Mouse (Mus musculus) kidney, postnatal 14 days (tissue): ENCODE data around the gene Tomm5.
"Not testable (repeated sequence)": the region's sequence is repeated elsewhere in the genome, so short reads cannot be mapped to it uniquely, and the experiment has no call there.

Experiments used
- DNase-seq: peaks from one replicate; pipeline ENCODE4 v3.0.0; 2022; ENCODE audit warnings: mixed read lengths

Gene Tomm5

DNA sequence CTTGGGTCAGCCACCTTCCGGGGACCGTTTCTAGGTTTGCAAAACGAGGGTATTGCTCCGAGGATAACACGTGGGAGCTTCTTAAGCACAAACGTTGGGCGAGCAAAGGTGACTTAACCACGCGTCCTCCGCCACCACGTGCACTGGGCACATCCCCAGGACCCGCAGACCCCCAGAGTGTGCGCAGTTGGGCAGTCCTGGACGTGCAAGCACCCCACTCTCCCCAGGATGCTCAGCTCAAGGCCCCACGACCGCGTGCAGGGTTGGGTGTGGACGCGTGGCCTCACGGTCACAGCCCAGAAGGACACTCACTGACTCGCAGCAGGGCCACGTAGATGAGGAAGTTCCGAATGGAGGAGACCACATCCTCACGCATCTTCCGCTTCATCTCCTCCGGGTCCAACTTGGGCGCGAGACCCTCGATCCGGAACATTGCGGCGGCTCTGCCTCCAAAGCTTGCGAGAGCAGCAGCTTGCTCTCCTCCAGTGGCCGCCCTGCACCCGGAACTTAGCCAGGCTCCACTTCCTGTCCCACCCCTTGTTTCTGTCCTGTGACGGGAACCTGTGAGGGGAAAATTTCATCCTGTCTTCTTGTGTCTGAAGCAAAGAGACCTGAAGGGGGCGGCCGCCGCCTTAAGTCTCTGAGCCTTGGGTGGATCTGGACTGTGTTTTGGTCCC lies at the start of gene Tomm5:
Gene Tomm5, minus strand, starts transcription at position 514 of the 677 bp plus-strand sequence.
- peak; percentile 94 for DNase-seq

GRCm38 (mm10) chr4:45156433-45156832 lies 48.5 kb upstream of the Tomm5 start:
- no peak for DNase-seq

DNA sequence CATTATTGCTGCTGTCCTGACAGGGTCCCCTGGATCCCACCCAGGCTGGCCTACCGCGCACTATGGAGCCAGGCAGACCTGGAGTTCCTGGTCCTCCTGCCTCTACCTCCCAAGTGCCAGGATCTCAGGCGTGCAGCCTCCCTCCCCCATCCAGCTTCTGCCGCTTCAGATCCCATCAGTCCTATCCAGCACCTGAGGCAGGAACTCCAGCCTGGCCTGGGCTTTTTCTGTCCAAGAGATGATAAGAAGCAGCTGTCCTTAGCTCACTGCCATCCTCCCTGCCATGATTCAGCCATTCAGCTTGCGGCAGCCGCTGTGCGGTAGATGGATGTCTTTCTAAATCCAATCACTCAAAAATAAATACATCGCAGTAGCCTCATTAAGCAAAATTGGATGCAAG lies 35.1 kb upstream of the Tomm5 start:
- no peak for DNase-seq

DNA sequence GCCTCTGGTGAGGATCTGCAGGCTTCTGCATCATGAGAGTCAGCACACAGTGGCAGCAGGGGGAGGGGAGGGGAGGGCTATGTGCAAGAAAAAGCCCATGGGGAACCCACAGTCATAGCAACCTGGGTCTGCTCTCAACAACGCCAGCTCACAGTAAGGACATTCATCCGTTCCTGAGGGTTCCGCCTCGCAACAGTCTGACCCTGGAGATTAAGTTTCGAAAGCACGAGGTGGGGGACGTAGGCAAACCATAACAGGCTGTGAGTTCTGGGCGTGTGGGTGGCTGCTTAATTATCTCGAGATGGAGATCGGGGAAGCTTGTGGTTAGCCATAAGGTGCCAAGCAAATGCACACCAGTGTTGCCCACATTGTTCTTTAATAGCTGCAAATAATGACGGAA lies 34.5 kb upstream of the Tomm5 start:
- DNase-seq, result no peak

DNA sequence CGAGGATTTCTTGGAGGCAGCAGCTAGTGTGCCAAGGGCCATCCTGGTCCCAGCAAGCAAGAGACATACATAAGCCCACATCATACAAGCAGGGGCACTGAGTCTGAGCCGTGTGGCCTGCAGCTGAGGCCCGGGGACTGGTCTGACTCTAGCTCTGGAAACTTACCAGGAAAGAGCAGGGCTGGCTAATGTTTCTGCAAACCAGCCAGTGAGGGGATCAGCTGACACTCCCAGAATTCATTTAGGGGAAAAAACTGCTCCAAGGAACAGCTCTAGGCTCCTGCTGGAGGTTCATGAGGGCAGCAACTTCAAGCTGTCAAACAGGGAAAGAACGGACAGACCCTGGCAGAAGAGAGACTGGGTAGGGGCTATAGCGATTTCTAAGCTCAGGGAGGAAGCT lies 33.9 kb upstream of the Tomm5 start:
- DNase-seq, result no peak

- DNase-seq, result peak; percentile 3
Measured at GRCm38 (mm10) chr4:45137636-45138035, 29.7 kb upstream of the Tomm5 start.

DNA sequence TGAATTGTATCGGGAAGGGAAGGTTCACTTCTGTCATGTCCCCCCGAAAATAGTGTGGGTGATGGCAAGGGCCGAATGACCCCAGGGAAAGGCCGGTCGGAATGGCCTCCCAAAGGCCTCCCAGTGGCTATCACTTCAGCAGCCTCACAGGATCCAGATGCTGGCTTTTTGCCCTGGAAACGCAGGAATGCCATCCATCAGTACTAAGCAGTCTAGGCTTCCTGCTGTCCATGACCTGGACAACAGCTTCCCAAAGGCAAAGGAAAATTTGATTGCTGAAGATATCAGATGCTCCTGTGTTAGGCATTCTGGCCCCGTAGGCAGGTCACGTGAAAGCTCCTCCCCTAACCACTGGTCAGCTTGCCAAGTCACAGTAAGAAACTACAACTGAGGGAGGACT lies 26.6 kb upstream of the Tomm5 start:
- DNase-seq, result peak; percentile 55

DNA sequence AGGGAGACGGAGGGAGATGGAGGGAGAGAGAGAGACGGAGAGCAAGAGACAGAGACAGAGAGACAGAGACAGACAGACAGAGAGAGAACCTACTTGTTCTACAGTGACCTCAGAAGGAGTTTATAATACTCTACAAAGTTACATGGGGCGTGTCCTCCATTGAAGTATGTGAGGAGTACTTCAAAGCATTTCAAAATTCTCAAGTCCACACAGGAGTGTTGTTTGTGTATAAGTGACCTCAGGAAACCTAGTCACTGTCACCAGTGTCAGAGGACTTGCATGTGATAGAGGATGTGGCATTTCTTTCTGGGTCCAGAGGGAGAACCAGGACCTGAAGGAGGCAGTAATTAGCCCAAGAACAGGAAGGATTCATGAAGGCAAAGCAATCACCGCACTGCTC lies 23.1 kb upstream of the Tomm5 start:
- DNase-seq, result no peak

GRCm38 (mm10) chr4:45121311-45121710 lies 13.4 kb upstream of the Tomm5 start:
- DNase-seq, result no peak

DNA sequence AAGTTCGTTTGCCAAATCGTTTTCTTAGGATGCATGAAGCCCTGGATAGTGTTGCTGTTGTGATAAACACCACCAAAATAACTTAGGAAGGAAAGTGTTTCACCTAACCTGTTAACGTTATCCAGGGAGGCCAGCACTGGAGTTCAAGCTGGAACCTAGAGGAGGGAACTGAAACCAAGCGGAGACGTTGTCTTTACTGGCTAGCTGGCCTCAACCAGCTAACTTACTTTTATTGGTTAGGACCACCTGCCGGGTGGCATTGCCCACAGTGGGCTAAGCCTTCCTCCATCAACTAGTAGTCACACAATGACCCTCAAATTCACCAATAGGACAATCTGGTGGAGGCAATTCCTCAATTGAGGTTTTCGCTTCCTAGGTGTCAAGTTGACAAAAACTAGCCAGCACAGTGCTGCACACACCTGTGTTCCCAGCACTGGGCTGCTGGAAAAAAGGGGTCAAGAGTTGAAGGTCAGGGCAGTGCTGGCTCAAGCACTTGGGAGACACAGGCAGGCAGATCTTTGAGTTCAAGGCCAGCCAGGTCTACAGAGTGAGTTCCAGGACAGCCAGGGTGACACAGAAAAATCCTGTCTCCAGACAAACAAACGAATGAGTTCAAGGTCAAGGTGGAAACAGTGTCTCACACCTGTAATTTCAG lies 669 bp upstream of the Tomm5 start:
- no peak for DNase-seq

DNA sequence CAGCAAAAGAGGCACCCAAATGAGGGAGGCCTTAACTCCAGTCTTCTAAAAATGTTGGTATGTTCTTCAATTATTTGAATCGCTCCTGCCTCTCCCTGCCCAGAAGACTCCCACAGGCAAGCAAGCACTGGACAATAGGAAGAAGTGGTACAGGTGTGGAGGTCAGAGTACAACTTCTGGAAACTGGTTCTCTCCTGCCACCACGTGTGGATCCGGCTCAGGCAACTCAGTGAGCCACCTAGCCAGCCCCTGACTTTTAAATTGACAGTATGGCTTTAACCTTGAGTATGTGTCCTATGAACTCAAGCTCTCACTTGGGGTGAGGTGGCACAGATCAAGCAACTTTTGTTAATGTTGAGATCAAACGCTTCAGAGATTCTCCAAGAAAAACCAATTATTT lies 848 bp downstream of the Tomm5 start:
- DNase-seq, result peak; percentile 32

GRCm38 (mm10) chr4:45106409-45106808 lies 1.5 kb downstream of the Tomm5 start:
- peak; percentile 4 for DNase-seq

DNA sequence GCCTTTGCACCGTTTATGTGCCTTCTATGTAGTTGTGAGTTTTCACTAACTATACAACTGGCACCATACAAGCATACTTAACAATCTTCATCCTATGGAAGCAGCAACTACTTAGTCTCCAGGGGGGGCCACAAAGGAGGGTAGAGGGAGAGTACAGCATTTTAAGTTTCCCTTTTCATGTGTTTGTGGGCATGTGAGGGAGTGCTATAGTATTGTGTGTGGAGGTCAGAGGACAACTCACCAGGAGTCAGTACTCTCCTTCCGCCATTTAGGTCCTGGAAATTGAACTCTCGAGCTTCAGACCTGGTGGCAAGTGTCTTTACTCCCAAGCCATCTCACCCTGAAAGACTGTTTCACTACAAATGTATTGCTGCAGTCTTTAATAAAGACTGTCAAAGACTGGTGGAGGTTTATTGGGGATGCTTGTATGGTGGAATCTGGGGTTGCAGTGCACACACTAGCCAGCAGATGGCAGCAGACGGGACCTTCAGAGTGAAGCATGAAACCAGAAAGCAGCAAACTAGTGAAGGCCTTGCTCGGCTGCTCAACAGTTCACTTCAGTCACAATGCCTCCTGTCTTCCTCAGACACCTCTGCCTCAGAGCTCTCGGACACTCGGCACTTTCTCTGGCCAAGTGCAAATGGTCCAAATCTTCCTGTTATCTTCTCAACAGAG lies 10.6 kb downstream of the Tomm5 start:
- DNase-seq, result peak; percentile 68

DNA sequence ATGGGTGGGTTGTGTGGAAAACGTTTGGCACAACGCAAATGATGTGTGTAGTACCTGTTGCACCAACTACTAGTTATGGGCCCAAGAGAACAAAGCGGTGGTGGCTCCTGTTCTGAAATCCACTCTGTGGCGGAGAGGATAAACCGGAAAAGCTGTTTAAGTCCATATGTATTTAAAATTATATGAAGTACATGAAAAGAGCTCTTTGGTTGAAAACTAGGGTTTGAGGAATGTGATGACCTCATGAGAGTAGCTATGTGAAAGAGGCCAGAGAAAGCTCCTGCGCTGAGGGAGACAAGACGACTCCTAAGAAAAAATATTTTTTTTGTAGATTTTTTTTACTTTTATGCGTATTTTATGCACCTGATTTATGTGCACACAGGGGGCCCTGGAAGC lies 23.0 kb downstream of the Tomm5 start:
- DNase-seq, result no peak

DNA sequence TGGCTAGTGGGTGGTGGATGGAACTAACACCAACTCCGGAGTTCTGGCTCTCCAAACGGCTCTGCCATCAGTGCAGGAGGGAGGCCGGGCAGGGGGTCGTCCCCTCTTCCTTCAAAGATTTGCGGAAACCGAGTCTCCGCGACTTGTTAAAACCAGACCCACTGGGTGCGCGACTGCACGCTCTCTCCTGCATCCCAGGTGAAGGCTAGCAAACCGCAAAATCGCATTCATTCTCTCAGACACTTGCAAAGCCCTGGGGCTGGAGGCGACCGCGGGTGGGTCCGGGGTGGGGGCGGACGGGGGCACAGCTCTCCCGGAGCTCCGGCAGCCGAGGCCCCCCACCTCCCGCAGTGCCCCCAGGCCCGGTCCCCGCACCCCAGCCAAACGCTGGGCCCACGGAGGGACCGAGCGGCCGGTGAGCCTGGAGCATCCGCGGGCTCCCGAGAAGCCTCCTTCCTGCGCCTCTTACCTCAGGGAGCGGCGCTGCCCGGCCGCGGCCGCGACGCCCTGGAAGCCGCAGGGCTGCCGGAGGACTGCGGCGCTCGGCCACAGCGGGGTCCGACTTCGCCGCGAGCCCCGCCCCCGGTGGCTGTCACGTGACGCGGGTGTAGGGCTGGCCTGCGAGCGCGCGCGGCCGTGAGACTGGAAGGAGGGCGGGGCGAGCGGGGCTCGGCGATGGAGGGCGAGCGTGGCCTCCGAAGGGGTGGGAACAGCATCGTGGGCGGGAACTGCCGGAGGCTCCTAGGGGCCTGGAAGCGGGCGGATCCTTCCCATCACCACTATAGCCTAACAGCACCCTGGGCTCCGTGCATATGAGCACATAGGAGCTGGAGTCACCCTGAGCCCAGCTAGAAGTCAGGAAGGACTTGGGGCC lies 23.7 kb downstream of the Tomm5 start, which contains the start of gene Fbxo10:
Gene Fbxo10, minus strand, starts transcription at position 584 of the 874 bp plus-strand sequence.
- peak; percentile 97 for DNase-seq

DNA sequence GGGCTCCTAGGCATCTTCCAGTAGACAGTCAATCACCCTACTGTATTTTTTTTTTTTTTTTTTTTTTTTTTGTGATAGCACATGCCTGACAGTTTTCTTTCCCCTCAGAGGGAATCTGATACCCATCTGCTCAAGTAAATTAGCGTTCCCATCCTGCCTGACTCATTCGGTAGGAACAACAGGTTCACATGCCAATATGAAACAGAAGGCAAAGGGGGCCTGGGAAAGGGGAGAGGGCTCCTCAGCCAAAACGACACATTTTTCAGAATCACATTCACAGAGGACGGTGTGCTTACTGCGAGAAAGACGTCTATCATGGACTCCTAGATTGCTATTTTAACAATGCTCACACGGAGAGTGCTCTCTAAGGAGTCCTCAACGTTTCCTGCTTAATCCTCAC lies 24.4 kb downstream of the Tomm5 start:
- DNase-seq, result no peak

GRCm38 (mm10) chr4:45082951-45083350 lies 25.0 kb downstream of the Tomm5 start:
- DNase-seq, result no peak

GRCm38 (mm10) chr4:45081041-45081440 lies 26.9 kb downstream of the Tomm5 start:
- DNase-seq, result not testable (repeated sequence)

DNA sequence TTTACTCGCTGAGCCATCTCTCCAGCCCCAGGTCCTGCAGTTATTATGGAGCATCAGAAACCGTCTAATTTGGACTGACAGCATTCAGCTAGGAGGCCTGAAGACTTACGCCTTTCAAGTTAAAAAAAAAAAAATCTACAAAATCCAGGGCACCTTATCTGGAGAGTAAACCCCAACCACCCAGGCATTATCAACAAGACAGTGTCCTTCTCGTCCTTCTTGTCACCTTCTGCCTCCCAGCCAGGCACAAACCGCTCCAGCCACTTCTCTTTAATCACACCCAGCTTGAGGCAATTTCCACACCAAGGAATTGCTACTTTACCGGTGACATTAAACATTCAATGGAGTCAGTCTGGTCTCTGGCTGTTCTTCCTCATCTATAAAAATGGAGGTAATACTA lies 34.4 kb downstream of the Tomm5 start:
- no peak for DNase-seq

GRCm38 (mm10) chr4:45072261-45072973 lies 35.5 kb downstream of the Tomm5 start:
- DNase-seq, result peak; percentile 19

DNA sequence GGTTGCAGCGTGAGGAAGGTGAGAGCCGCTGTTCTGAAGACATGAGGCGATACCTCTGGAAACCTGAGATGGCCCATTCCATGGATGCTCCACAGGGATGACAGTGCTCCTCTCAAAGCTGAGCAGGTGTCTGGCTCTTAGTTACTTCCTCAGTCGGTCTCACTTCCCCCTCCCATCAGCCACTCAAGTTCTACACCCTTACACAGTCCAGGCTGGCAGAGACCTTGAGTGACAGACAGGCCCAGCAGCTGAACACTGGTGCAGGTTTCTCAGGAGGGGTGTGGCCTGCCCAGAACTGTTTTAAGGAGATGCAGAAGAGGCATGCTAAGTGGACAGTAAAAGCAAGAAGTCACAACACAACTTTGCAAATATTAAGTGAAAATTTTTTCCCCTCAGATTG lies 40.2 kb downstream of the Tomm5 start:
- DNase-seq, result no peak

- no peak for DNase-seq
Measured at GRCm38 (mm10) chr4:45066036-45066730, 41.7 kb downstream of the Tomm5 start.
